Mouse (Mus musculus): ENCODE measurements around the gene Kcnip2. TPM values are rescaled to one million over a fixed set of nuclear protein-coding genes. Genes with fewer than 3 reads are reported as not detected.

The Kcnip2 gene
- polyA plus RNA-seq, 1 experiment, result not detected

- H3K79me3 ChIP-seq (ENCODE audit: low read depth), result peaks cover 5% of the 10 kb centered on the region
- H3K4me3 ChIP-seq (ENCODE audit: insufficient read depth, poor library complexity, severe bottlenecking), result no peak overlapping the region
- H3K79me2 ChIP-seq (ENCODE audit: control insufficient read depth, insufficient read depth), result peaks cover 8% of the 10 kb centered on the region
- peaks cover 43% of the 10 kb centered on the region for H3K27me3 ChIP-seq (ENCODE audit: control insufficient read depth, insufficient read depth, insufficient read length)
- H3ac ChIP-seq (ENCODE audit: control insufficient read depth, insufficient read length, low read depth), result no peak overlapping the region
- TF ChIP-seq USF1 (IDR thresholded peaks at IDR 0.05; ENCODE audit: low read depth) (no peak), FOSL1 (IDR thresholded peaks at IDR 0.05; ENCODE audit: insufficient read depth, low read length, poor library complexity, severe bottlenecking) (no peak), MYOG (IDR thresholded peaks at IDR 0.05; ENCODE audit: control insufficient read depth, extremely low read depth, insufficient read length) (no peak), MAX (IDR thresholded peaks at IDR 0.05) (no peak), MYOD1 (IDR thresholded peaks at IDR 0.05; ENCODE audit: control insufficient read depth, insufficient read length, low read depth) (no peak), CEBPB (IDR thresholded peaks at IDR 0.05; ENCODE audit: low read depth) (no peak), CTCF (IDR thresholded peaks at IDR 0.05; ENCODE audit: control insufficient read depth, insufficient read depth, insufficient read length) (no peak)
- peaks cover 4% of the 10 kb centered on the region for H3K36me3 ChIP-seq (ENCODE audit: control insufficient read depth, insufficient read depth)
Measured at GRCm38 (mm10) chr19:45743619-45744018, 72.2 kb downstream of the Kcnip2 start.

GRCm38 (mm10) chr19:45742984-45743575, 72.8 kb downstream of the Kcnip2 start:
- Histone ChIP-seq H3K79me2 (ENCODE audit: control insufficient read depth, insufficient read depth) (peaks cover 3% of the 10 kb centered on the region), H3K4me3 (ENCODE audit: insufficient read depth, poor library complexity, severe bottlenecking) (no peak overlapping the region), H3K27me3 (ENCODE audit: control insufficient read depth, insufficient read depth, insufficient read length) (peaks cover 44% of the 10 kb centered on the region), H3ac (ENCODE audit: control insufficient read depth, insufficient read length, low read depth) (no peak overlapping the region), H3K36me3 (ENCODE audit: control insufficient read depth, insufficient read depth) (peaks cover 4% of the 10 kb centered on the region), H3K79me3 (ENCODE audit: low read depth) (no peaks in the 10 kb centered on the region)
- no peak for TF ChIP-seq FOSL1 (IDR thresholded peaks at IDR 0.05; ENCODE audit: insufficient read depth, low read length, poor library complexity, severe bottlenecking)

GRCm38 (mm10) chr19:45742218-45742983, 73.5 kb downstream of the Kcnip2 start, which contains the start of gene Fgf8:
Gene Fgf8, minus strand, starts transcription at chr19:45742915.
- Histone ChIP-seq H3K79me3 (ENCODE audit: low read depth) (no peaks in the 10 kb centered on the region), H3K36me3 (ENCODE audit: control insufficient read depth, insufficient read depth) (peaks cover 4% of the 10 kb centered on the region), H3K79me2 (ENCODE audit: control insufficient read depth, insufficient read depth) (no peaks in the 10 kb centered on the region), H3ac (ENCODE audit: control insufficient read depth, insufficient read length, low read depth) (no peak within 1 kb of the TSS), H3K27me3 (ENCODE audit: control insufficient read depth, insufficient read depth, insufficient read length) (peaks cover 44% of the 10 kb centered on the region), H3K4me3 (ENCODE audit: insufficient read depth, poor library complexity, severe bottlenecking) (no peak within 1 kb of the TSS)
- TF ChIP-seq CTCF (IDR thresholded peaks at IDR 0.05; ENCODE audit: control insufficient read depth, insufficient read depth, insufficient read length) (no peak), FOSL1 (IDR thresholded peaks at IDR 0.05; ENCODE audit: insufficient read depth, low read length, poor library complexity, severe bottlenecking) (no peak), CEBPB (IDR thresholded peaks at IDR 0.05; ENCODE audit: low read depth) (no peak), MAX (IDR thresholded peaks at IDR 0.05) (no peak), MYOG (IDR thresholded peaks at IDR 0.05; ENCODE audit: control insufficient read depth, extremely low read depth, insufficient read length) (no peak), MYOD1 (IDR thresholded peaks at IDR 0.05; ENCODE audit: control insufficient read depth, insufficient read length, low read depth) (no peak), USF1 (IDR thresholded peaks at IDR 0.05; ENCODE audit: low read depth) (no peak)

Other genes with a start within 250 kb of the Kcnip2 start
- gene Fbxw4, start 155.7 kb downstream of the Kcnip2 start, polyA plus RNA-seq (2012; fragmentation: generic; extraction: Trizol), result 19.3 TPM
- not detected for gene Fgf8, start 73.1 kb downstream of the Kcnip2 start, polyA plus RNA-seq (2012; fragmentation: generic; extraction: Trizol)
- gene Npm3, start 66.5 kb downstream of the Kcnip2 start, polyA plus RNA-seq (2012; fragmentation: generic; extraction: Trizol), result 175 TPM
- 12.1 TPM for gene Mgea5, start 32.2 kb downstream of the Kcnip2 start, polyA plus RNA-seq (2012; fragmentation: generic; extraction: Trizol)
- 6.4 TPM for gene Armh3, start 182.4 kb upstream of the Kcnip2 start, polyA plus RNA-seq (2012; fragmentation: generic; extraction: Trizol)
- 14.6 TPM for gene Hps6, start 187.4 kb upstream of the Kcnip2 start, polyA plus RNA-seq (2012; fragmentation: generic; extraction: Trizol)
- 30.6 TPM for gene Pprc1, start 228.8 kb upstream of the Kcnip2 start, polyA plus RNA-seq (2012; fragmentation: generic; extraction: Trizol)
- gene Ldb1, start 229.2 kb upstream of the Kcnip2 start, polyA plus RNA-seq (2012; fragmentation: generic; extraction: Trizol), result 80.5 TPM

Measured in C2C12 (cell line).